In genomic region chr9:58495035-58495434, GRCm38 (mm10) we compare ENCODE assay signal across 32 mouse cellular contexts. TPM values are rescaled to one million over a fixed set of nuclear protein-coding genes. Genes with fewer than 3 reads are reported as not detected.
DNase-seq lines count a peak whose midpoint lies in the region; ATAC-seq and TF ChIP-seq lines count a peak whose summit lies in the region.
"Had no signal": no experiment of that assay in that cellular context is flagged by ENCODE, and none has a peak within 500 bp of the region (broad histone marks: within the 10 kb centered on the region; RNA-seq: fewer than 3 reads in every experiment).

No protein-coding gene starts in this region.

- H3K36me3 ChIP-seq in thymus, adult 2 months (ENCODE audit: control insufficient read depth, insufficient read depth, low read length): no peaks in the 10 kb centered on the region
- H3K36me3 ChIP-seq in ES-Bruce4 (ENCODE audit: control insufficient read depth, insufficient read depth, low read length, poor library complexity, severe bottlenecking): no peaks in the 10 kb centered on the region
- no peaks in the 10 kb centered on the region for H3K36me3 ChIP-seq in heart, embryonic 12.5 days
- H3K36me3 ChIP-seq: G1E; heart, embryonic 15.5 days; kidney, embryonic 15.5 days; limb, embryonic 15.5 days; stomach, embryonic 15.5 days had no signal

- no peaks in the 10 kb centered on the region for H3K4me1 ChIP-seq in thymus, adult 2 months (replicated peaks; ENCODE audit: control insufficient read depth, insufficient read depth, low read length)
- H3K4me1 ChIP-seq in ES-Bruce4 (ENCODE audit: control insufficient read depth, insufficient read depth, low read length): no peaks in the 10 kb centered on the region
- H3K4me1 ChIP-seq in heart, embryonic 12.5 days (replicated peaks): peaks cover 8% of the 10 kb centered on the region

- no peak for ATAC-seq in heart, embryonic 12.5 days (ENCODE audit: insufficient number of reproducible peaks, low FRiP score)
- ATAC-seq in erythroid progenitor cell, adult 5-6 weeks (replicated peaks; ENCODE audit: low FRiP score, poor library complexity, severe bottlenecking): no peak
- ATAC-seq: CD4-positive, CD25-positive, alpha-beta regulatory T cell, adult 4 months; forebrain, embryonic 16.5 days had no signal

- no peak overlapping the region for H3K9ac ChIP-seq in ES-Bruce4 (ENCODE audit: low read depth, poor library complexity, severe bottlenecking)
- no peak overlapping the region for H3K9ac ChIP-seq in heart, embryonic 12.5 days
- H3K9ac ChIP-seq: embryonic facial prominence, embryonic 13.5 days; heart, embryonic 15.5 days; hindbrain, embryonic 13.5 days; kidney, embryonic 15.5 days; limb, embryonic 15.5 days; liver, embryonic 14.5 days; neural tube, embryonic 13.5 days; stomach, embryonic 15.5 days had no signal

- TF ChIP-seq CTCF in layer of hippocampus, adult 2 months (conservative IDR thresholded peaks at IDR 0.05): peak; percentile 43
- TF ChIP-seq CTCF in thymus, adult 2 months (IDR thresholded peaks at IDR 0.05; ENCODE audit: borderline replicate concordance, control insufficient read depth, extremely low read depth, insufficient read depth, low read length, poor library complexity): no peak
- TF ChIP-seq CTCF in ES-Bruce4 (IDR thresholded peaks at IDR 0.05; ENCODE audit: low read depth, low read length): peak; percentile 10

- 57% methylated on average over 2 of the region's 2 CpGs for WGBS in thymus, adult 2 months
- WGBS in heart, embryonic 12.5 days: 68% methylated on average over 2 of the region's 2 CpGs

- H3K4me2 ChIP-seq in heart, embryonic 12.5 days: no peak overlapping the region
- H3K4me2 ChIP-seq: embryonic facial prominence, embryonic 13.5 days; heart, embryonic 15.5 days; hindbrain, embryonic 13.5 days; kidney, embryonic 15.5 days; limb, embryonic 15.5 days; midbrain, embryonic 11.5 days; neural tube, embryonic 13.5 days; stomach, embryonic 15.5 days had no signal

- H3K27ac ChIP-seq in layer of hippocampus, adult 2 months: peak overlapping the region; percentile 92
- H3K27ac ChIP-seq in thymus, adult 2 months (ENCODE audit: control insufficient read depth, insufficient read depth, low read length): no peak overlapping the region
- H3K27ac ChIP-seq in ES-Bruce4 (ENCODE audit: insufficient read depth, low read length): no peak overlapping the region
- H3K27ac ChIP-seq in heart, embryonic 12.5 days (ENCODE audit: poor library complexity, severe bottlenecking): no peak overlapping the region
- H3K27ac ChIP-seq: embryonic facial prominence, embryonic 13.5 days; heart, embryonic 15.5 days; hindbrain, embryonic 13.5 days; kidney, embryonic 15.5 days; limb, embryonic 10.5 days; limb, embryonic 15.5 days; liver, embryonic 14.5 days; macrophage; neural tube, embryonic 13.5 days; stomach, embryonic 15.5 days had no signal

- no peak for TF ChIP-seq EP300 in ES-Bruce4 (IDR thresholded peaks at IDR 0.05; ENCODE audit: insufficient read depth, low read depth, low read length)

- H3K9me3 ChIP-seq in ES-Bruce4 (replicated peaks; ENCODE audit: control insufficient read depth, insufficient read depth, low read length, poor library complexity, severe bottlenecking): no peaks in the 10 kb centered on the region
- no peaks in the 10 kb centered on the region for H3K9me3 ChIP-seq in heart, embryonic 12.5 days (replicated peaks)
- H3K9me3 ChIP-seq: embryonic facial prominence, embryonic 13.5 days; G1E; heart, embryonic 15.5 days; hindbrain, embryonic 13.5 days; kidney, embryonic 15.5 days; limb, embryonic 10.5 days; limb, embryonic 15.5 days; neural tube, embryonic 13.5 days; stomach, embryonic 15.5 days had no signal

- no peaks in the 10 kb centered on the region for H3K27me3 ChIP-seq in thymus, adult 2 months (ENCODE audit: control insufficient read depth, insufficient read depth, low read length)
- H3K27me3 ChIP-seq in ES-Bruce4 (ENCODE audit: control insufficient read depth, insufficient read depth, low read length, poor library complexity, severe bottlenecking): no peaks in the 10 kb centered on the region
- H3K27me3 ChIP-seq in heart, embryonic 12.5 days (replicated peaks): peaks cover 44% of the 10 kb centered on the region

- DNase-seq in layer of hippocampus, adult 2 months (ENCODE audit: low spot score in 2 of 2): no peak
- DNase-seq in layer of hippocampus, postnatal 25 days (ENCODE audit: extremely low spot score in 1 of 2, low spot score in 1 of 2): no peak
- peak; percentile 13 for DNase-seq in thymus, postnatal 0 days (ENCODE audit: low spot score)
- DNase-seq in thymus, adult 2 months: no peak
- DNase-seq in brain, adult 2 months (ENCODE audit: low read depth, low spot score): peak; percentile 74
- DNase-seq: adrenal gland, postnatal 10 days; cerebellum, adult 11-12 months; cerebellum, adult 9-11 months; gastrocnemius, postnatal 14 days; heart, postnatal 36 days; kidney, adult 18-20 months; kidney, postnatal 25 days; lung, adult 2 months; lung, postnatal 10 days had no signal

- no peak overlapping the region for H3K4me3 ChIP-seq in layer of hippocampus, adult 2 months
- no peak overlapping the region for H3K4me3 ChIP-seq in thymus, adult 2 months (ENCODE audit: control insufficient read depth, insufficient read depth, low read length)
- no peak overlapping the region for H3K4me3 ChIP-seq in ES-Bruce4 (ENCODE audit: low read depth, low read length)
- H3K4me3 ChIP-seq in heart, embryonic 12.5 days: no peak overlapping the region
- H3K4me3 ChIP-seq: embryonic facial prominence, embryonic 13.5 days; heart, embryonic 15.5 days; hindbrain, embryonic 13.5 days; kidney, embryonic 15.5 days; limb, embryonic 10.5 days; limb, embryonic 15.5 days; neural tube, embryonic 13.5 days; stomach, embryonic 15.5 days had no signal

- TF ChIP-seq POLR2A in thymus, adult 2 months (IDR thresholded peaks at IDR 0.05; ENCODE audit: control insufficient read depth, extremely low read depth, insufficient read depth, low read length, poor library complexity): no peak
- TF ChIP-seq POLR2A in ES-Bruce4 (IDR thresholded peaks at IDR 0.05; ENCODE audit: insufficient read depth, low read length): no peak

RNA-seq across cellular contexts. Expression of gene Insyn1, which starts 6.6 kb away (rescaled TPM):
- 100 to 1,000 TPM; 236 to 254 TPM for total RNA-seq in layer of hippocampus, adult 2 months (2021)
- total RNA-seq in layer of hippocampus, postnatal 25 days (2021): 100 to 1,000 TPM; 230 to 247 TPM
- 0.60 and 0.64 TPM in 2 replicates for polyA plus RNA-seq in thymus, postnatal 0 days (2015; fragmentation: Nextera tagmentation; extraction: Ambion mirVana)
- 3.2 and 4.9 TPM in 2 replicates for polyA plus RNA-seq in thymus, adult 2 months (2012; rRNA removed)
- 2.2 and 3.8 TPM in 2 replicates for polyA plus RNA-seq in ES-Bruce4 (2011; ENCODE audit: insufficient read depth, insufficient read length, low read depth, missing spikeins)
- polyA plus RNA-seq in heart, embryonic 12.5 days (2016; fragmentation: Nextera tagmentation; extraction: Ambion mirVana): 0.97 and 1.3 TPM in 2 replicates
- total RNA-seq in erythroid progenitor cell, adult 5-6 weeks (2015; ENCODE audit: low replicate concordance): not detected in 2 replicates
- not detected in 2 replicates for total RNA-seq in erythroid progenitor cell, adult 5-6 weeks (2017; ENCODE audit: low replicate concordance)
- total RNA-seq: granulocyte monocyte progenitor cell, adult 5-6 weeks had no signal
- polyA plus RNA-seq: CD4-positive, CD25-positive, alpha-beta regulatory T cell, adult 4 months; G1E; macrophage had no signal

Comparison
In these comparisons a context has a peak if more than half of its experiments do, and no peak if none do; other contexts are left out.
1. DNase-seq: peak in thymus, postnatal 0 days (single experiment) and brain, adult 2 months (single experiment); none in layer of hippocampus, adult 2 months (0 of 2), layer of hippocampus, postnatal 25 days (0 of 2) and thymus, adult 2 months (single experiment).